Mouse (Mus musculus): Measurements from ENCODE around the gene Stpg3.

The Stpg3 gene

DNA sequence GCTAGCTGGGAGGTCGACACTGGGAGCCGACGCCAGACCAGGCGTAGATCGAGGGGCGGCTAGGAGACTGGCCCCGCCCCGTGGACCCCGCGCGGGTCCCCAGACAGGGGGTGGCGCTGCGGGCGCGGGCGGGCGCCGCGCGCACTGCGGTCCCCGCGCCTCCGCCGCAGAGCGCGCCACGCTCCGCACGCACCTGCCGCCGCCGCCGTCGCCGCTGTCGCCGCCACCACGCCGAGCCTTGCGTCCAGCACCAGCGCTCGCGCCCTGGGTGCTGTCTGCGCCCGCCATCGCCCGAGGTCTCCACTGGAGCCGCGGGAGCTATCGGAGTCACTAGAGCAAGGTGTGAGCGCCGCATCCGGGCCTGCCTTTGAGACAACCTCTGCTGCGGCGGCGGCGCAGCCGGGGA is 27.7 kb upstream of the Stpg3 start, which contains the start of the genes Rnf208 and Cysrt1:
Rnf208 (plus strand) TSS at position 155 of the 406 bp plus-strand sequence.
Cysrt1 (minus strand) TSS at position 352 of the 406 bp plus-strand sequence.
- ChIA-PET POLR2A (interaction anchor here (0.6 to 75.9 kb wide), 23 partner anchors 8 to 464 kb away, joined by 3 to 2347 read pairs (median 5); partner anchors contain the start of genes Tmem203 (in 3 of the 4), Fam166a (in 2 of the 4), Nelfb (in 2 of the 4) and Nrarp (in 2 of the 4)), CTCF (interaction anchor here in 3 of 4 experiments (0.7 to 8.8 kb wide), 6 partner anchors 10 to 17 kb away, joined by 3 to 54 read pairs (median 5); partner anchors contain the start of genes Tmem203 (in 1 of the 3) and Tubb4b (in 1 of the 3))

DNA sequence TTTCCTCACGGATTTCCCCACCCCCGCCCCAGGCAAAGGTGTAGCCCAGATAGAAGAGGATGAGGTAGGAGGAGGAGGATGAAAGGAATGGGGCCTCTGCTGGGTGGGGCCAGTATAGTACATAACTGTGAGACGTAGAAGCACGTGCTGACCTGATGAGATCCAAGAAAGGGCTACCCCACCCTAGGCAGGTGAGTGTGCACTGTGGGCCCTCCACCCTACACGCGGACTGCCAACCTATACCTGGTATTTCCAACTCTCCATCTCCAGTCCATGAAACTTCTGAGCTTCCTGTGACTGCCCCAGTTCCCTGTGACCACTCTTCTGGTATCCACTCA is 27.0 kb upstream of the Stpg3 start:
- ChIA-PET CTCF (interaction anchor here in 2 of 4 experiments (0.5 to 4.7 kb wide), 5 partner anchors 12 to 185 kb away, joined by 3 to 54 read pairs (median 3); partner anchors contain the start of genes Tmem203 (in 1 of the 2) and Tubb4b (in 1 of the 2)), POLR2A (interaction anchor here in 3 of 4 experiments (1.2 to 75.9 kb wide), 15 partner anchors 8 to 306 kb away, joined by 3 to 2347 read pairs (median 7); partner anchors contain the start of genes Tmem203 (in 3 of the 3), Fam166a (in 2 of the 3), Nelfb (in 2 of the 3) and Rnf224 (in 2 of the 3))

GRCm38 (mm10) chr2:25240723-25241437 is 26.4 kb upstream of the Stpg3 start:
- POLR2A ChIA-PET = interaction anchor here (0.5 to 75.9 kb wide), 54 partner anchors 8 to 733 kb away, joined by 3 to 2347 read pairs (median 4); partner anchors contain the start of genes Nrarp (in 3 of the 4), Tmem203 (in 3 of the 4), Tor4a (in 3 of the 4) and Tubb4b (in 3 of the 4)

DNA sequence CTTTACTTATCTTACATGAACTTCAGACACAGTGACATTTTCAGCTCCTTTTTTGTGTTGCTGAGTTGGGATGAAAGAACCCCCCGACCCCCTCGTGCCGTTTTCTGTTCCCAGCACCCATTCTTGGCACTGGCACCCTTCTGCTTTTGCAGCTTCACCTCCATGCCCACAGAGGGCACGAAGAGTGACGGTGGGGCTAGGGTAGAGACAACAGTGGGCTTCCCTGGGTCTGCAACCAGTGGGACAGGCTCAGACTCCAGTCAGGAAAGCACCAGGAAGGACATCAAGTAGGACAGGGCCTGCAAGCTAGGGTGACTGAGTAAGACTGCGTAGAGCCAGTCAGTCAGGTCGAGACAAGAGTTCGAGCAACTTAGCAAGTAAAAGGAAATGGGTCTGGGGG is 25.9 kb upstream of the Stpg3 start:
- ChIA-PET CTCF (interaction anchor here (0.6 to 4.7 kb wide), 17 partner anchors 8 to 343 kb away, joined by 3 to 54 read pairs (median 5); partner anchors contain the start of genes Tmem203 (in 1 of the 4) and Tubb4b (in 1 of the 4)), POLR2A (interaction anchor here (0.5 to 75.9 kb wide), 53 partner anchors 8 to 733 kb away, joined by 3 to 2347 read pairs (median 4); partner anchors contain the start of genes Tmem203 (in 4 of the 4), Tor4a (in 3 of the 4), Tubb4b (in 3 of the 4) and Fam166a (in 2 of the 4))

More at GRCm38 (mm10) chr2:25240723-25241437, 26.4 kb upstream of the Stpg3 start:
- CTCF ChIA-PET = interaction anchor here (0.5 to 4.7 kb wide), 18 partner anchors 8 to 343 kb away, joined by 3 to 54 read pairs (median 5); partner anchors contain the start of genes Tmem203 (in 1 of the 4) and Tubb4b (in 1 of the 4)

GRCm38 (mm10) chr2:25239766-25240165 is 25.3 kb upstream of the Stpg3 start:
- CTCF ChIA-PET = interaction anchor here (0.9 to 4.7 kb wide), 8 partner anchors 9 to 137 kb away, joined by 3 to 54 read pairs (median 4); partner anchors contain the start of gene Tmem203 (in 1 of the 4)
- POLR2A ChIA-PET = interaction anchor here (0.6 to 75.9 kb wide), 25 partner anchors 10 to 337 kb away, joined by 3 to 2347 read pairs (median 5); partner anchors contain the start of genes Tmem203 (in 4 of the 4), Fam166a (in 2 of the 4), Nelfb (in 2 of the 4) and Rnf224 (in 2 of the 4)

GRCm38 (mm10) chr2:25238106-25238505 is 23.7 kb upstream of the Stpg3 start:
- CTCF ChIA-PET = interaction anchor here in 2 of 4 experiments (1.3 to 2.7 kb wide), 2 partner anchors 10 kb away, joined by 5 to 22 read pairs; no protein-coding TSS in a partner anchor
- POLR2A ChIA-PET = interaction anchor here in 3 of 4 experiments (0.5 to 75.9 kb wide), 6 partner anchors 1 to 45 kb away, joined by 3 to 2347 read pairs (median 1600); partner anchors contain the start of genes AL732309.1 (in 2 of the 3), Anapc2 (in 2 of the 3), Cysrt1 (in 2 of the 3) and Fam166a (in 2 of the 3)

DNA sequence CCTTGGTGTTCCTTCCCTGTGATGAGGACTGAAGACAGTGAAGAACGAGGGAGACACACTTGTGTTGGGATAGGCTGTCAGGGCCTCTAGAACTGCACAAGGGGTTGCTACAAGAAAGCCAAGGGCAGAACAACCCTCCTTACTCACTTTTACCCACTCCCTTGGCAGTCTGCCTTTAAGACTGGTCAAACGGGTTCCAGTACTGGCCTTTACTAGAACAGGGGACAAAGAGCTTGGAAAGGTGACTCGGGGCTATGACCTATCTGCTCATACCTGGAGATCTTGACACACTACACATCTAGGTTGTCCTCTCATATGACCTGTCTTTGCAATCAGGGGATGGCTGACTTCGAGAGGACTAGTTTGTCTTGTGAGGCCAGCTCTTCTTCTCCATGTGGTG is 23.1 kb upstream of the Stpg3 start:
- POLR2A ChIA-PET = interaction anchor here in 3 of 4 experiments (0.5 to 75.9 kb wide), 8 partner anchors 2 to 57 kb away, joined by 3 to 2347 read pairs (median 804); partner anchors contain the start of genes AL732309.1 (in 2 of the 3), Anapc2 (in 2 of the 3), Cysrt1 (in 2 of the 3) and Fam166a (in 2 of the 3)
- CTCF ChIA-PET = interaction anchor here in 2 of 4 experiments (1.3 to 2.7 kb wide), 4 partner anchors 9 to 25 kb away, joined by 5 to 22 read pairs (median 6); partner anchors contain the start of gene Tprn (in 1 of the 2)

GRCm38 (mm10) chr2:25236614-25237013 is 22.2 kb upstream of the Stpg3 start, which contains the start of gene Rnf224:
Gene Rnf224 (minus strand): TSS chr2:25236787.
- CTCF ChIA-PET = interaction anchor here in 2 of 4 experiments (0.5 to 2.7 kb wide), 4 partner anchors 8 to 42 kb away, joined by 3 to 22 read pairs (median 6); partner anchors contain the start of gene Tprn (in 1 of the 2)
- POLR2A ChIA-PET = interaction anchor here in 3 of 4 experiments (0.7 to 75.9 kb wide), 9 partner anchors 3 to 288 kb away, joined by 3 to 2347 read pairs (median 5); partner anchors contain the start of genes Tubb4b (in 3 of the 3), AL732309.1 (in 2 of the 3), Anapc2 (in 2 of the 3) and Cysrt1 (in 2 of the 3)

DNA sequence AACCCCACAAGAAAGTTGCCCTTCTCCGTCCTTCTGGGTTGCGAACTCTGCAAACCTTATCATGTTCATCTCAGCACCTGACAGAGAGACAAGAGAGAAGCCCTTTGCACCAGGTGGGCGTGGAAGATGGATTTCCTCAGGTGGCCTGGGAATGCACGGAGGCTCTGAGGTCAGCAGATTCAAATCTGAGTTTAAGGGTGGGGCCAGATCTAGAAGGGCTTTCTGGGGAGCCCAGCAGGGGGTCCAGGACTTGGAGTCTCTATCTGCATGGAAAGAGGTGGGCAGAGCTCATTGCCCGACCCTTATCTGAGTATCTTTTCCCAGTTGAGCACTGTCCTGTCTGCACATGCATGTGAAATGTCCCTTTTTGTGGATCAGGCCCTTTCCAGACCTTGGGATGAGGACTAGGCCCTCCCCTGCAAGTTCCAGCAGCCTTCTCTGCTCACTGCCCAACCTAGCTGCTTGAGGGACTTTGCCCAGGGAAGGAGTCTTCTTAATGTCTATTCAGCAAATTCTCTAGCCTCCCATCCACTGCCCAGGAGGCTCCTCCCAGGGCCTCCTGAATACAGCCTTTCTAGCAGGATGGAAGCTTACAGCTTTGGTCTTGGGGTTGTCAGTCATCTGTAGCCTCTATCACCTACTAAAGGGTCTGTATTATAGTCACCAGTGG is 20.2 kb upstream of the Stpg3 start:
- POLR2A ChIA-PET = interaction anchor here in 3 of 4 experiments (0.6 to 75.9 kb wide), 7 partner anchors 4 to 24 kb away, joined by 3 to 2347 read pairs (median 1600); partner anchors contain the start of genes Tubb4b (in 3 of the 3), AL732309.1 (in 2 of the 3), Anapc2 (in 2 of the 3) and Cysrt1 (in 2 of the 3)
- CTCF ChIA-PET = interaction anchor here in 1 of 4 experiments (1.3 kb wide), 1 partner anchor 14 kb away, joined by 4 read pairs; no protein-coding TSS in a partner anchor

GRCm38 (mm10) chr2:25234050-25234449 is 19.6 kb upstream of the Stpg3 start, which contains the start of gene Slc34a3:
Gene Slc34a3 (minus strand): TSS chr2:25234364.
- ChIA-PET CTCF (no interaction called here), POLR2A (interaction anchor here in 3 of 4 experiments (0.7 to 75.9 kb wide), 7 partner anchors 5 to 40 kb away, joined by 3 to 2347 read pairs (median 1600); partner anchors contain the start of genes Tubb4b (in 3 of the 3), AL732309.1 (in 2 of the 3), Anapc2 (in 2 of the 3) and Cysrt1 (in 2 of the 3))

DNA sequence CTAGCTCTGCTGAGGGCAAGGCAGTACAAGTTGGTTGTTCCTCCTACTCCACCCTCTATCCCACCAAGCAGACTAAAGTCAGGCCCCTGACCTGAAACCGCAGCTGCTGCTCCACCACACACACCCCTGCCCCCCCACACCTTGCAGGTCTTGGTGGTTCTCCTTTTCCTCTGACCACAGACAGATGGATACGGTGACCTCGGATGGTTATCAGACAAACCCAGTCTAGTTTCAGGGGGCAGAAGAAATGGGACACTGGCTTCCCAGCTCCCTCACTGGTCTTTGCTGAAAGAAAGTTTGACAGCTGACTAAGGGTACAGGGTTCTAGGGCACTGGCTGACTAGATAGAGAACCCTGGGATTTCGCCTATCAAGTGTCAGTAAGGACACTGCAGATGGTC is 19.0 kb upstream of the Stpg3 start:
- ChIA-PET POLR2A (interaction anchor here in 3 of 4 experiments (0.7 to 75.9 kb wide), 7 partner anchors 6 to 160 kb away, joined by 4 to 2347 read pairs (median 1600); partner anchors contain the start of genes AL732309.1 (in 2 of the 3), Anapc2 (in 2 of the 3), Cysrt1 (in 2 of the 3) and Fam166a (in 2 of the 3)), CTCF (interaction anchor here in 2 of 4 experiments (0.5 to 0.6 kb wide), 2 partner anchors 41 to 184 kb away, joined by 3 to 11 read pairs; no protein-coding TSS in a partner anchor)

DNA sequence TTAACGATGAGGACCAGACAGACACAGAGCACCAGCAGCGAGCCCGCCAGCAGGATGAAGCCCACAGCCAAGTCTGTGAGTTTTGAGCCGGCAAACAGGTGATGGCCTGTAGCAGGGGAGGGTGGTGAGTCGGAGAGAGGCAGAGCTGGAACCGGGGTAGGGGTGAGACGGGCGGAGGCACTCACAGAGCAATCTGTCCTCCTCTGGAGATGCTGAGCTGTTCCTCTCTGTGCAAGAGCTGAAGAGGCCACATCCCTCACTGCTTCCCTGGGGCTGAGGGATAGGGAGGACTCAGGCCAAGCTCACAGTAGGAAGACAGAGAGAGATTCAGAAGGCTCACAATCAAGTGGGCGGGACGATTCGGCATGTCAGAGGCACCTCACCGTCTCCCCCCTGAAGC is 16.6 kb upstream of the Stpg3 start:
- ChIA-PET CTCF (interaction anchor here in 2 of 4 experiments (0.7 to 5.3 kb wide), 5 partner anchors 10 to 62 kb away, joined by 3 to 54 read pairs (median 5); partner anchors contain the start of genes Cysrt1 (in 1 of the 2), Rnf208 (in 1 of the 2) and Tmem203 (in 1 of the 2)), POLR2A (interaction anchor here (0.5 to 75.9 kb wide), 14 partner anchors 4 to 296 kb away, joined by 3 to 2347 read pairs (median 6); partner anchors contain the start of genes Cysrt1 (in 3 of the 4), Rnf208 (in 3 of the 4), AL732309.1 (in 2 of the 4) and Anapc2 (in 2 of the 4))

DNA sequence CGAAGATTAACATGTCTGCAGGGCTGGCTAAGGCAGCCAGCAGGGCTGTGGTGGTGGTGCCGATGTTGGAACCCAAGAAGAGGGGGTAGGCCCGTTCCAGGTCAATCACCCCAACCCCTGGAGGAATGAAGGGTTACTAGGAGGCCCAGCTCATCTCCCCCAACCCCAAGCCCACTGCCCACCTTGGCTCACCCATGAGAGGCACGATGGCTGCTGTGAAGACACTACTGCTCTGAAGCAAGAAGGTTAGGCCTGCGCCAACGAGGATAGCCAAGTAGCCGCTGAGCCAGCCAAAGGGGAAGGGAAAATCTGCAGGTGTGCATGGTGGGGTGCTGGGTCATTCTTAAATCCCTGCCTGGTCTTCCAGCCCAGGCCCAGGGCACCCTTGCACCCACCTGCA is 16.1 kb upstream of the Stpg3 start:
- POLR2A ChIA-PET = interaction anchor here (0.5 to 75.9 kb wide), 13 partner anchors 3 to 137 kb away, joined by 3 to 2347 read pairs (median 7); partner anchors contain the start of genes Cysrt1 (in 3 of the 4), Rnf208 (in 3 of the 4), AL732309.1 (in 2 of the 4) and Anapc2 (in 2 of the 4)
- CTCF ChIA-PET = interaction anchor here in 2 of 4 experiments (0.6 to 5.3 kb wide), 6 partner anchors 11 to 205 kb away, joined by 4 to 54 read pairs (median 14); partner anchors contain the start of genes Cysrt1 (in 1 of the 2), Rnf208 (in 1 of the 2), Tmem203 (in 1 of the 2) and Tor4a (in 1 of the 2)

- POLR2A ChIA-PET = interaction anchor here in 3 of 4 experiments (0.6 to 75.9 kb wide), 11 partner anchors 2 to 322 kb away, joined by 3 to 2347 read pairs (median 10); partner anchors contain the start of genes AL732309.1 (in 2 of the 3), Anapc2 (in 2 of the 3), Cysrt1 (in 2 of the 3) and Fam166a (in 2 of the 3)
Observed at GRCm38 (mm10) chr2:25229582-25229981, 15.1 kb upstream of the Stpg3 start.

GRCm38 (mm10) chr2:25228995-25229530 is 14.6 kb upstream of the Stpg3 start:
- ChIA-PET POLR2A (interaction anchor here (0.6 to 75.9 kb wide), 36 partner anchors 2 to 295 kb away, joined by 3 to 2347 read pairs (median 4); partner anchors contain the start of genes Tprn (in 4 of the 4), AL732309.1 (in 3 of the 4), Tmem203 (in 3 of the 4) and Tor4a (in 3 of the 4)), CTCF (interaction anchor here (0.5 to 5.3 kb wide), 87 partner anchors 8 to 294 kb away, joined by 3 to 54 read pairs (median 5); partner anchors contain the start of genes Tor4a (in 4 of the 4), AL732309.1 (in 3 of the 4), Cysrt1 (in 3 of the 4) and Nrarp (in 3 of the 4))

More at GRCm38 (mm10) chr2:25229582-25229981, 15.1 kb upstream of the Stpg3 start:
- CTCF ChIA-PET = interaction anchor here (1.1 to 5.3 kb wide), 12 partner anchors 10 to 171 kb away, joined by 4 to 54 read pairs (median 12); partner anchors contain the start of genes AL732309.1 (in 1 of the 4), Cysrt1 (in 1 of the 4), Fam166a (in 1 of the 4) and Nrarp (in 1 of the 4)
